Comparison of ENCODE assay signal across 16 mouse cellular contexts in the genomic region with DNA sequence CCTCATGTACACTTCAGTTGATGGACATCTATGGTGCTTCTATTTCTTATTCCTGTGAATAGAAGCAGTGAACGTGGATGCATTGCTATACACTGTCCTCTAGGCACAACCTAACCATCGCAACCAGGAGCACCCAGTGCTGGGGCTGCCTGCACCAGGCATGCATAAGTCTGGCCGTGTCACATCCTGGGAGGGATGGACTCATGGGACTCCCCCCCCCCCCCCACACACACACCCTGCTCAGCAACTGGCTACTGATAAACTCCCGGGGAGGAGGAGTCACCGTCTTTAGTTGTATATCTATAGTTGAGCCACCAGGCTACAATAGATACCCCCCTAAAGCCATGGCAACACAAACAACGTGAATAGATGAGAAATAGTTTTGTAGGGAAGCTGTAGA. TPM values are rescaled to one million over a fixed set of nuclear protein-coding genes. Genes with fewer than 3 reads are reported as not detected.
DNase-seq lines count a peak whose midpoint lies in the region; ATAC-seq and TF ChIP-seq lines count a peak whose summit lies in the region.
"Had no signal": no experiment of that assay in that cellular context is flagged by ENCODE, and none has a peak within 500 bp of the region (broad histone marks: within the 10 kb centered on the region; RNA-seq: fewer than 3 reads in every experiment).

No protein-coding gene starts in this region.

- H3K27ac ChIP-seq in hindbrain, postnatal 0 days, result no peak overlapping the region
- no peak overlapping the region for H3K27ac ChIP-seq in hindbrain, embryonic 13.5 days
- H3K27ac ChIP-seq in embryonic facial prominence, embryonic 12.5 days, result no peak overlapping the region
- no peak overlapping the region for H3K27ac ChIP-seq in liver, embryonic 16.5 days (ENCODE audit: low read length)
- H3K27ac ChIP-seq: embryonic facial prominence, embryonic 15.5 days; gastrocnemius, adult 2 months; kidney, postnatal 0 days; layer of hippocampus, adult 2 months had no signal

- H3K9me3 ChIP-seq in hindbrain, postnatal 0 days (ENCODE audit: low read length), result 0 out of 2 replicates have a peak, but pooled peaks cover 2% of the 10 kb centered on the region
- no peaks in the 10 kb centered on the region for H3K9me3 ChIP-seq in hindbrain, embryonic 13.5 days
- no peaks in the 10 kb centered on the region for H3K9me3 ChIP-seq in embryonic facial prominence, embryonic 12.5 days
- H3K9me3 ChIP-seq in liver, embryonic 16.5 days (replicated peaks; ENCODE audit: control insufficient read depth, low read length), result no peaks in the 10 kb centered on the region

- H3K27me3 ChIP-seq in hindbrain, postnatal 0 days (ENCODE audit: insufficient read depth, low read length), result no peaks in the 10 kb centered on the region
- no peaks in the 10 kb centered on the region for H3K27me3 ChIP-seq in hindbrain, embryonic 13.5 days
- no peaks in the 10 kb centered on the region for H3K27me3 ChIP-seq in embryonic facial prominence, embryonic 12.5 days
- H3K27me3 ChIP-seq in liver, embryonic 16.5 days (ENCODE audit: control insufficient read depth, insufficient read depth, low read depth, low read length), result no peaks in the 10 kb centered on the region
- H3K27me3 ChIP-seq: embryonic facial prominence, embryonic 15.5 days had no signal

- H3K4me3 ChIP-seq in hindbrain, postnatal 0 days (ENCODE audit: low read length), result no peak overlapping the region
- H3K4me3 ChIP-seq in hindbrain, embryonic 13.5 days, result no peak overlapping the region
- no peak overlapping the region for H3K4me3 ChIP-seq in embryonic facial prominence, embryonic 12.5 days
- H3K4me3 ChIP-seq in liver, embryonic 16.5 days (ENCODE audit: low read depth, low read length), result no peak overlapping the region
- H3K4me3 ChIP-seq: embryonic facial prominence, embryonic 15.5 days; gastrocnemius, adult 2 months; layer of hippocampus, adult 2 months had no signal

- no peaks in the 10 kb centered on the region for H3K36me3 ChIP-seq in hindbrain, postnatal 0 days (ENCODE audit: insufficient read depth, low read length)
- H3K36me3 ChIP-seq in hindbrain, embryonic 13.5 days, result peaks cover 41% of the 10 kb centered on the region
- peaks cover 42% of the 10 kb centered on the region for H3K36me3 ChIP-seq in embryonic facial prominence, embryonic 12.5 days
- H3K36me3 ChIP-seq in liver, embryonic 16.5 days (ENCODE audit: control insufficient read depth, insufficient read depth), result no peaks in the 10 kb centered on the region

- ATAC-seq in hindbrain, postnatal 0 days, result 0 out of 2 replicates have a peak, but pooled peaks have one; percentile 27
- no peak for ATAC-seq in hindbrain, embryonic 13.5 days (ENCODE audit: low FRiP score)
- peak; percentile 43 for ATAC-seq in embryonic facial prominence, embryonic 12.5 days (ENCODE audit: insufficient number of reproducible peaks, insufficient read depth, low FRiP score, low TSS enrichment)
- peak; percentile 71 for ATAC-seq in liver, embryonic 16.5 days (ENCODE audit: low read depth)
- ATAC-seq: forebrain, embryonic 14.5 days had no signal

- H3K4me2 ChIP-seq in hindbrain, postnatal 0 days (ENCODE audit: low read depth, low read length), result no peak overlapping the region
- no peak overlapping the region for H3K4me2 ChIP-seq in hindbrain, embryonic 13.5 days
- no peak overlapping the region for H3K4me2 ChIP-seq in embryonic facial prominence, embryonic 12.5 days (replicated peaks)
- no peak overlapping the region for H3K4me2 ChIP-seq in liver, embryonic 16.5 days (ENCODE audit: low read depth, low read length)
- H3K4me2 ChIP-seq: embryonic facial prominence, embryonic 15.5 days had no signal

- 58% methylated on average over 6 of the region's 6 CpGs for WGBS in hindbrain, postnatal 0 days
- 64% methylated on average over 6 of the region's 6 CpGs for WGBS in hindbrain, embryonic 13.5 days
- WGBS in embryonic facial prominence, embryonic 12.5 days, result 86% methylated on average over 6 of the region's 6 CpGs
- 38% methylated on average over 6 of the region's 6 CpGs for WGBS in liver, embryonic 16.5 days (ENCODE audit: insufficient replicate concordance)

- no peak for TF ChIP-seq CTCF in hindbrain, postnatal 0 days (IDR thresholded peaks at IDR 0.05; ENCODE audit: low read depth)

- H3K9ac ChIP-seq in hindbrain, postnatal 0 days (replicated peaks; ENCODE audit: low read length), result no peak overlapping the region
- no peak overlapping the region for H3K9ac ChIP-seq in hindbrain, embryonic 13.5 days
- H3K9ac ChIP-seq in embryonic facial prominence, embryonic 12.5 days, result no peak overlapping the region
- no peak overlapping the region for H3K9ac ChIP-seq in liver, embryonic 16.5 days (ENCODE audit: low read depth, low read length)
- H3K9ac ChIP-seq: embryonic facial prominence, embryonic 15.5 days had no signal

- H3K4me1 ChIP-seq in hindbrain, postnatal 0 days (ENCODE audit: insufficient read depth, low read length), result no peaks in the 10 kb centered on the region
- no peaks in the 10 kb centered on the region for H3K4me1 ChIP-seq in hindbrain, embryonic 13.5 days (replicated peaks)
- H3K4me1 ChIP-seq in embryonic facial prominence, embryonic 12.5 days, result no peaks in the 10 kb centered on the region
- peaks cover 3% of the 10 kb centered on the region for H3K4me1 ChIP-seq in liver, embryonic 16.5 days (ENCODE audit: control insufficient read depth, low read depth, low read length)
- H3K4me1 ChIP-seq: embryonic facial prominence, embryonic 15.5 days had no signal

- DNase-seq in hindbrain, postnatal 0 days (ENCODE audit: low spot score), result no peak
- DNase-seq in c-Kit-positive CD71-positive TER-119-negative erythroid progenitor cells, embryonic 14.5 days (ENCODE audit: low read depth), result peak; percentile 49
- no peak for DNase-seq in spleen, adult 18-20 months
- DNase-seq in spleen, adult 12 weeks (ENCODE audit: low spot score), result no peak
- DNase-seq: cerebellum, postnatal 25 days; gastrocnemius, adult 2 months; lung, postnatal 14 days; midbrain, embryonic 14.5 days; thymus, adult 18-20 months had no signal

RNA-seq across cellular contexts. Expression of gene Senp2, which starts 48.2 kb away (rescaled TPM):
- total RNA-seq in hindbrain, postnatal 0 days (2014; rRNA removed), result 23.4 and 24.1 TPM in 2 replicates
- polyA plus RNA-seq in hindbrain, postnatal 0 days (2015; fragmentation: Nextera tagmentation; extraction: Ambion mirVana), result 43.0 and 46.2 TPM in 2 replicates
- polyA plus RNA-seq in hindbrain, embryonic 13.5 days (2015; fragmentation: Nextera tagmentation; extraction: Ambion mirVana), result 43.7 and 45.3 TPM in 2 replicates
- 62.7 and 68.3 TPM in 2 replicates for polyA plus RNA-seq in embryonic facial prominence, embryonic 12.5 days (2016; fragmentation: Nextera tagmentation; extraction: Ambion mirVana)
- 30.2 and 30.9 TPM in 2 replicates for polyA plus RNA-seq in liver, embryonic 16.5 days (2015; fragmentation: Nextera tagmentation; extraction: Ambion mirVana)
